Mouse (Mus musculus) CD8-positive naive resting alpha-beta T cell, adult 2 months (primary cell): ENCODE data around the gene Vps4b.
"Not testable (repeated sequence)": the region's sequence is repeated elsewhere in the genome, so short reads cannot be mapped to it uniquely, and the experiment has no call there.

Source experiments
- DNase-seq, 2 experiments: peaks; one replicate each; pipeline ENCODE4 v3.0.0; 2022; ENCODE audit warnings: low read depth in 2 of 2, low spot score in 2 of 2

The Vps4b gene

DNA sequence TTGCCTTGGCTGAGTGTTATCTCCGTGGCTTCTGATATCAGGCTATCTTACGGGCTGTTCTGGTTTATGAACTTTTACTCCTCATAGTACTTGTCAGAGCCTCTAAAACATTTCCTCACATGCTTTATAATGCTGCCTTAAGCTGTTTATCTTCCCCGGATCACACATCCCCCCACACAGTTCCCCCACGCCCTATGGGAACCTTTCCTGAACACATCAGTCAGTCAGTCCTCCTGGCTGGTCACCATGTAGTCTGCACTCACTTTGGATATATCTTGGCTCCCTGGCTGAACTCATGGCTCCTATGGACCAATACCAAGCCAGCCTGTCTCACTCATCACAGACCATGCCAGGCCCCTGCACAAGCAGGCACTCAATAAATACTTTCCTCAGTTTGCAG lies 39.9 kb downstream of the Vps4b start:
- DNase-seq = no peak

DNA sequence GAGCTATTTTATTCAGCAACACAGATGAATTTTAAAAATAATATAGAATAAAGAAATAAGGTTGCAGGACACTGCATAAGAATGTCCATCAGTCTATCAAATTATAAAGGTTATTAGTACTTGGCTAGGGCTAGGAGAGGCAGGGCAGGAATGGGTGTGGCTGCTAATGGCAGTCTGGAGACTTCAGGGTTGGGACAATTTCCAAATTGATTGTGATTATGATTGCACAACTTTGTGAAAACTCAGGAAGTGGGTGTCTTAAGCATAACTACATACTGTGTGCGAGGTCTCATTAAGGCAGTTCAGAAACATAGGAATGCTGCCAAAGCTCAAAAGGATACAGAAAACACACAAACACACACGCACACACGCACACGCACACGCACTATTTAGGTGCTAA lies 44.5 kb downstream of the Vps4b start:
- DNase-seq = no peak

DNA sequence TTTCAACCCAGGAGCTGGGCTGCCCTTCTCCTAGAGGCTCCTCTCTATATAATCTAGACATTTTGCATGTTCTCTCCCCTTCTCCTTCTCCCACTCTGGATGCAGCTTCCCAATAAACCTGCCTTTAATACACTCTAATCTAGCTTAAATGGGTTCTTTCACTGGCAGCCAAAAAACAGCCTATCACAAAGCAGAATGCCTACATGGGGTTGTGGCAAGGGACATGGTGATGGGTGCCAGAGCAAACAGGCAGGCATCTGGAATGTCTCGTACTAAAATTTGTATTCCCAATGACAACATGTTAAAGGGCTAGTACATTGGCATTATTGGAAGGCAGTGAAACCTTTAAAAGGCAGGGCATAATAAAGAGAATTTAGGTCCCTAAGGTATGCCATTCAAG lies 45.9 kb downstream of the Vps4b start:
- DNase-seq = no peak

DNA sequence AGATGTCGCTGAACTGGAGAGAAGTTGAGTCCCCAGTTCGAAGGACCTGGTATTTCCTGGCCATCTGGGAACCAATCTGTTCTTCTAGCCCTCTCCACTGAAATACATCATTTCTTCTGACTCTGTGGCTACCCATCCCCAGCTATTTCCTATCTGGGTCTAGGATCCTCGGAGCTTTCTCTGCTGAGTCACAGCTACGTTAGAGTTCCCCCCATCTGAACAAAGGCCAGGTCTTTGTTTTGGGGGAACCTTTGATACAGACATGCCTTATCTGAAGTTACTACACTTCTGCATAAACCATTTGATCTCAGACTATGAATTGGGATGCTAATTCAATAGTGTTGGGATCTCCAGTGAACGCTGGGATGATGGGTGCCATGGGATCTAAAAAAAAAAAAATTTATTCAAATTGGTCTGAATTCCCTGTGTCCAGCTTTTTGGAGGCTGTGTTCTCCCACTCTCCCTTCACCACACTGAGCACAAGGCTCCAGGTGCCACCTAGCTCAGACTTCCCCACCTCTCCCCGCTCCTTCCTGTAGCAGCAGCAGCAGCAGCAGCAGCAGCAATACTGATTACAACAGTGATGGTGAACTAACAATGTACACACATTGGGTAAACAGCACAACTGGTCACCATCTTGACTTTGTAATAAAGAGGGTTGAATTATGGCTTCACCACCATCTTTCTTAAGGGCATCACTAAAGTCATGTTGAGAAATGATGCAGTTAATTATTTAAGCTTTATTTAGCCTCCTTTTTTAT lies 47.8 kb downstream of the Vps4b start:
- DNase-seq = no peak

GRCm38 (mm10) chr1:106742980-106743379 lies 53.5 kb downstream of the Vps4b start:
- no peak for DNase-seq

DNA sequence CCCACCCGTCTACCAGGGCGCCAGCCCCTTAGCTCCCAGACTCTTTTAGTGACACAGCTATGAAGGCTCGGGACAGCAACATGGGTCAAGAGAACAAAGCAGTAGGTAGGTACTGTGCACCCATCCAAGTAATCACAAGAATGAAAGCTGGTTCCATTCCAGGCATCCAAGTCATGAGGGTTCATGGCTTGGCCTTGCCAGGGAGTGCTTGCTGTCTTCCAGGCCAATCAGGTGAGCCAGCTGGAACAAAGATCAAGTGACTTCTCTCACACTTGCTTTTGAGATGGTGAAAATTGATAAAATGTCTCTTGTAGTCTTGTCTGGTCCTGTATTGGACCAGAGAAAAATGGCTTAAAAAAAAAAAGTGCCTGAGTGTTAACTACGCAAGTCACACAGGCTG lies 55.8 kb downstream of the Vps4b start:
- DNase-seq = no peak

DNA sequence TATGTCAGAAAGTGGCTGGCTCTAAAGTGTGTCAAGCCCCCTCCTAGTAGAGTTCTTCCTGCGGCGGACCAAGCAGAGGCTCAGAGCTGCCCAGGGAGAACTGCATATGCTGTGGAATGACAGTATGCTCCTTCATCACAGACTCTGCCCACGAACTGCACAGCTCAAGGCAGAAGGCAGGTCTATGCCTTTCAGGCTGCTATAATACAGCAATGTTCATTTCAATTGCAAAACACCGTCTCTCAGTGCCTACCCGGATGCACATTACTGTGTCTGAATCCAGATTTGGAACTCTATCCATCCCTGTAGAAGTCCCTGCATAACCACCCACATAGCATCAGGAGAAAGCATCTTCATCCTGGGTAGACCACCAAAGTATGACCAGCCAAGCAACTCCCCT lies 56.7 kb downstream of the Vps4b start:
- DNase-seq = no peak

- peak; percentile 37 to 61 for DNase-seq
These were observed 58.4 kb downstream of the Vps4b start for GRCm38 (mm10) chr1:106738092-106738491.

GRCm38 (mm10) chr1:106736211-106736610 lies 60.3 kb downstream of the Vps4b start:
- no peak for DNase-seq

DNA sequence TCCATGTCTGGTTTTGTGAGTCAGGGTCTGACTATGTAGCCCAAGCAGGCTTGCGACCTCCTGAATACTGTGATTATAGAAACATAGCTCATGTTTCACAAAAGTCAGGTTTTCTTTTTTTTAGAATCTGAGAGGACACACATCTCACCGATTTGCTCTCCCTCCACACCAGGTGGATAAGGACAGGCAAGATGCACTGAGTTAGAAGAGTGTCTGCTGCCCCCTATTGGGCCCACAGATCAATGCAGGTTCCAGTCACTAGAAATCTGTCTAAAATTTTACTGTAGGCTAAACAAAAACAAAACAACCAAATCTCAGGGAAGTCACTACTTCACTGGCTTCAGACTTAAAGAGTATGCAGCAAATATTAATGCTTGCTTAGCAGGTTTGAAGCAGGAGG lies 60.9 kb downstream of the Vps4b start:
- DNase-seq = peak; percentile 29 to 58

- no peak for DNase-seq
These were observed 74.5 kb downstream of the Vps4b start for GRCm38 (mm10) chr1:106722061-106722460.

GRCm38 (mm10) chr1:106717736-106718135 lies 78.8 kb downstream of the Vps4b start:
- not testable (repeated sequence) for DNase-seq

- DNase-seq = peak; percentile 52 to 67
These were observed 79.4 kb downstream of the Vps4b start for GRCm38 (mm10) chr1:106717071-106717601.

DNA sequence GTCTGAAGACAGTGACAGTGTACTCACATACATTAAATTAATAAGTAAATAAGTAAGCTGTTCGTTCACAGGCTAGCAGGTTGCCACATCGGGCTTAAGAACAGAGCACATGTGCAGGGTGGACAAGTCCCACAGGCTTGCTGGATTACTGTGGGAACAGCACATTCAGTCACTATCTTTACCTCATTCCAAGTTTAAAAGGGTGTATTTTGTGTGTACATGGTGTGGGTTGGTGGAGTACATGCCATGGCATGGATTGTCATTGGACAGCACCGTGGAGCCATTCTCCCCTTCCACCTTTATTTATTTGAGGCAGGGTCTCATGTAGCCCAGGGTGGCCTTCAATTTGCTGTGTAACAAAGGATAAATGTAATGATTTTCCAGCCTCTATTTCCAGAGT lies 80.4 kb downstream of the Vps4b start:
- no peak for DNase-seq

DNA sequence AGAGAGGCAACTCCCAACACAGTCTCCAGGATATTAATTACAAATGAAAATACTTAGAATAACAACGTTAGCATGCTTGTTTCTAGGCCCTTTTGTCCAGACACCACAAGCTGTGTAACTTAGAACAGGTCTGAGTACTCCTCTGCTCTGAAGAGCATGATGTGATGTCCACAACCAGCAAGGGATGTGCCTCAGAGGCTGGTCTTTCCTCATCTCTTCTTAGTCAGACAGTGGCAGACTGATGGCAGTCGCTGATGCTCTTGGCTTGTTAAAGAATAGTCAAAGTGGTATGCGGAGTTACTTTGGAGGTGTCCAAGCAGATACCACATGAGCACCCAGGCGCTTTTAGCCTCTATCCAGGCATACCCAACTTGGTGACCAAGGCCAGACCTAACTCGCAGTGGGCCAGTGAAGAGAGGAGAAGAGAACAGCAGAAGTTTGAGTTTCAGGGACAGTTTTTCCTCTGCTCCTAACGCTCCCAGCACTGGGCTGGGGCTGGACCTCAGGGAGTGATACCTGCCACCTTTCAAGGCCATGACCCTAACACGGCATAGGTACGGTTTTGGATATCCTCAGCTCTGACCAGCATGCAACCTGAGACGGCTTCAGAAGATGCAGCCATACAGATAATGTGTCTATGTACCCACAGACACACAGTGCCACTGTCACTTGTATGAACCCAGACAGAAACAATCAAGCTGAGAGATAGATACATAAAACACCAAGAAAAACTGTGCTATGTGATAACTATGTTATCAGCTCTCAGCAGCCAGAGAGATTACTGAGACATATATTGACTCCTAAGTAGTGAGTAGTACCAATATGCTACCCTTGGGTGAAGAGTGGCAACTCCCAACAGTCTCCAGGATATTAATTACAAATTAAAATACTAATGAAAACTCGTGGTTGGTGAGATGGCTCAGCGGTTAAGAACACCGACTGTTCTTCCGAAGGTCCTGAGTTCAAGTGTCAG lies 81.1 kb downstream of the Vps4b start:
- no peak for DNase-seq

- DNase-seq = no peak
These were observed 82.0 kb downstream of the Vps4b start for GRCm38 (mm10) chr1:106714530-106714981.
